Mouse (Mus musculus): ENCODE data around the gene Srpk1.

GRCm38 (mm10) chr17:28601557-28602250, 20.8 kb downstream of the Srpk1 start:
- TF ChIP-seq CTCF (conservative IDR thresholded peaks at IDR 0.05 in 1 of 2, IDR thresholded peaks at IDR 0.05 in 1 of 2; ENCODE audit: low read depth in 2 of 2, low read length in 2 of 2) (no peak), POLR2A (IDR thresholded peaks at IDR 0.05; ENCODE audit: low read depth, low read length) (no peak; the same call in 1 of the 2 replicates), NELFE (IDR thresholded peaks at IDR 0.05; ENCODE audit: low read depth, low read length) (no peak), MAFK (IDR thresholded peaks at IDR 0.05; ENCODE audit: insufficient replicate concordance, low read length) (no peak), KAT2A (IDR thresholded peaks at IDR 0.05; ENCODE audit: insufficient replicate concordance, low read length) (no peak), USF2 (conservative IDR thresholded peaks at IDR 0.05; ENCODE audit: low read depth, low read length) (no peak), ZNF384 (IDR thresholded peaks at IDR 0.05; ENCODE audit: low read depth, low read length) (no peak), POLR2AphosphoS2 (IDR thresholded peaks at IDR 0.05; ENCODE audit: low read depth, low read length) (no peak)
